Mouse (Mus musculus) frontal cortex, postnatal 25 days (tissue): ENCODE measurements around the gene Thtpa.

Experiments used
- DNase-seq, 2 experiments: peaks; one replicate each; pipeline ENCODE4 v3.0.0; 2022; ENCODE audit warnings: low spot score in 2 of 2

Thtpa gene

GRCm38 (mm10) chr14:55094704-55095231 lies at the start of gene Thtpa:
Gene Thtpa, plus strand, starts transcription at chr14:55094784.
- peak; percentile 54 to 72 for DNase-seq

GRCm38 (mm10) chr14:55047971-55048531 lies 46.5 kb upstream of the Thtpa start:
- no peak for DNase-seq

GRCm38 (mm10) chr14:55052496-55052895 lies 42.1 kb upstream of the Thtpa start:
- DNase-seq: peak in 1 of 2 experiments; percentile 71

GRCm38 (mm10) chr14:55053050-55053449 lies 41.5 kb upstream of the Thtpa start:
- no peak for DNase-seq

GRCm38 (mm10) chr14:55053708-55054190 lies 40.8 kb upstream of the Thtpa start:
- peak; percentile 55 to 67 for DNase-seq

- no peak for DNase-seq
These were observed 40.3 kb upstream of the Thtpa start for GRCm38 (mm10) chr14:55054191-55054749.

GRCm38 (mm10) chr14:55055167-55055834 lies 39.3 kb upstream of the Thtpa start:
- DNase-seq: peak; percentile 72 to 87

- DNase-seq: no peak
These were observed 35.6 kb upstream of the Thtpa start for GRCm38 (mm10) chr14:55059009-55059408.

- DNase-seq: no peak
These were observed 34.7 kb upstream of the Thtpa start for GRCm38 (mm10) chr14:55059931-55060330.

- DNase-seq: no peak
These were observed 32.7 kb upstream of the Thtpa start for GRCm38 (mm10) chr14:55061845-55062244.

- DNase-seq: no peak
These were observed 32.0 kb upstream of the Thtpa start for GRCm38 (mm10) chr14:55062626-55063025.

- DNase-seq: no peak
These were observed 31.5 kb upstream of the Thtpa start for GRCm38 (mm10) chr14:55063117-55063516.

- no peak for DNase-seq
These were observed 30.8 kb upstream of the Thtpa start for GRCm38 (mm10) chr14:55063581-55064381.

- DNase-seq: no peak
These were observed 29.9 kb upstream of the Thtpa start for GRCm38 (mm10) chr14:55064481-55065370.

GRCm38 (mm10) chr14:55065391-55065790 lies 29.2 kb upstream of the Thtpa start:
- no peak for DNase-seq

GRCm38 (mm10) chr14:55066042-55066441 lies 28.5 kb upstream of the Thtpa start:
- no peak for DNase-seq

GRCm38 (mm10) chr14:55071756-55072155 lies 22.8 kb upstream of the Thtpa start:
- no peak for DNase-seq

- no peak for DNase-seq
These were observed 20.2 kb upstream of the Thtpa start for GRCm38 (mm10) chr14:55074416-55074815.

- peak in 1 of 2 experiments; percentile 51 for DNase-seq
These were observed 18.4 kb upstream of the Thtpa start for GRCm38 (mm10) chr14:55076224-55076623.

GRCm38 (mm10) chr14:55076956-55077355 lies 17.6 kb upstream of the Thtpa start:
- no peak for DNase-seq
